Mouse (Mus musculus) brain, embryonic 14.5 days (tissue): ENCODE results near the gene Dctn2.

Experiments used
- CTCF ChIP-seq: fragments of 200-500 bp; IDR thresholded peaks from 2 replicates; pipeline ENCODE4 v1.5.1; 2012; ENCODE audit warnings: inconsistent platforms, mild to moderate bottlenecking, moderate library complexity, borderline replicate concordance; ENCODE audit not compliant: insufficient read depth, insufficient read length; ENCODE audit errors: extremely low read depth
- POLR2A ChIP-seq: fragments of 200-500 bp; IDR thresholded peaks from 2 replicates; pipeline ENCODE4 v1.6.1; 2012; ENCODE audit warnings: mild to moderate bottlenecking, inconsistent platforms, borderline replicate concordance; ENCODE audit not compliant: poor library complexity, insufficient read depth, insufficient read length, severe bottlenecking; ENCODE audit errors: extremely low read depth

- no peak for TF ChIP-seq CTCF
- no peak for TF ChIP-seq POLR2A
Observed at GRCm38 (mm10) chr10:127325454-127326016, 59.4 kb downstream of the Dctn2 start.
